Mouse (Mus musculus) ES-CJ7 (cell line): Measurements from ENCODE around the gene Rap1a.

Experiments used
- DNase-seq: peaks from one replicate; pipeline ENCODE4 v3.0.0; 2011; ENCODE audit warnings: low read depth, low spot score

The Rap1a gene

DNA sequence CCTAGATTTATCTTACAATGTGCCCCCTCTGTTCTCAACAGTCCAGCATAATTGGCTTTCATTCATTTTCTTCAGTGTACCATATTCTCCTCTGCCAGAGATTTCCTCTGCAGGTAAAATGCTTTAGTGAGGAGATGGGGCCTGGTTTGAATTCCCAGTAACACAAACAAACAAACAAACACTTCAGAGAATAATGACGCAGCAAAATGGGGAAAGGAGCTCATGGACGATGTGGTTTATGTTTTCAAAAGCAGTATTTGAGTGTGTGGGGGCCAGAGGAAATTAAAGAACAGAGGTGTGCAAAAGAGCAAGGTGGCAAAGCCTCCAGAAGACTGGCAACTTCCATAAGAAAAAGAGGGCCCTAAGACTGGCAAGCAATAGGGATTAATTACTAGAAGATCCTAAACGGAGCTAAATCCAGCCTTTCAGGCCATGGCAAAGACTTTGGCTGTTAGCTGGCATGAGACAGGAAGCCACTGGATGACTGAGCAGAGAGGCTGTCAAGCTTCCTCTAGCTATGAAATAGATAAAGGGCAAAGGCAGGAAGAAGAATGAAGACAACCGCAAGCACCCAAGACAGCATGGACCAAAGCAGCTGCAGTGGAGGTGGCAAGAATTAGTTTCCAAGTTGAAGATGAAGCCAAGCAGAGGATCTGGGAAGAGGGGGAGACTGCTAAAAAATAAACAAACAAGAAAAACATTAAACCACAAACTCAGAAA, 37.8 kb downstream of the Rap1a start:
- no peak for DNase-seq

DNA sequence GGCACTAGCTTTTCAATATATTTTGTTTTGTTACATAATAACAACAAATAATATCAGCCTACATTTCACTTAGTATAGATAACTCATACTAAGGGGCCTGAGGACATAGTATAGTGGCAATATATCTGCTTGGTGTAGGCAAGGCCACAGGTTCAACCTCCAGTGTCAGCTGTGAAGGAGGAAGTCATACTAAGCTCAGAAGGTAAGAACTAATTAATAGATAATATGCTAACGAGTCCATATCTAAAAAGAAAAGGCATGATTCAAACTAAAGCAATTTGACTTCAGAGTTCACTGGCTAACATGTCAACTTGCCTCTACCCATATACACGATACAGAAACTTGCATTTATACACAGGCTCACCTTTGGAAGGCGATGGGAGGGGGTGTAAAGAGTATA, 41.1 kb downstream of the Rap1a start:
- no peak for DNase-seq

DNA sequence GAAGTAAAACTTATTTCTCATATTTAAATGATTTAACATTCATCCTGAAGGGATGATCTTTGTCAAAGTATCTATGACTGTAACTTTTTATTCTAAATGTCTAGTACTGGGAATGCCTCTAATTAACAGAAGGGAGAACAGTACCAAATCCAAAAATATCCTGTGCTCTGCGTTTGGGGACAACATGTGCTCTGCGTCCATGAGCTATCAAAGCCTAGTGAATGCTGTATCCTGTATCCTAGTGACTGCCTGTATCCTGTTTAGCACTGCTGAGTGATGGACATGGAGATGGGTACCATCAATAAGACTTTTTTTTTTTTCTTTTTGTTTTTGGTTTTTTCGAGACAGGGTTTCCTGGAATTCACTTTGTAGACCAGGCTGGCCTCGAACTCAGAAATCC, 42.5 kb downstream of the Rap1a start:
- no peak for DNase-seq

DNA sequence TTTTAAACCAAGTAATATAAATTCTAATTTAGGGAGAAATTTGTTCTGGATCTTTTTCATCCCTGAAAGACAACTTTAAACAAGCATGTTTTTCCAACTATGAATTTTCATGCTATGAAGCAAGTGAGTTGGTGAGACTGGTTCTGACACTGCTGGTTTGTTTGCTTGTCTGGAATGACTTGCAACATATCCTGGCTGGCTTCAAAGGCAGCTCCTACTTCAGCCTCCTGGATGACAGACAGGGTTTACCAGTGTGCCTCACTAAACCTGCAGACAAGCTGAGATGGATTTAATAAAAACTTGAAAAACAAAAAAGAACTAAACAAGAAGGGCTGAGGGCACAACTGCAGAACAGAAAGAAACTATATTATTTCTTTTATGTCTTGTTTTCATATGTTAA, 43.0 kb downstream of the Rap1a start:
- DNase-seq, result no peak

DNA sequence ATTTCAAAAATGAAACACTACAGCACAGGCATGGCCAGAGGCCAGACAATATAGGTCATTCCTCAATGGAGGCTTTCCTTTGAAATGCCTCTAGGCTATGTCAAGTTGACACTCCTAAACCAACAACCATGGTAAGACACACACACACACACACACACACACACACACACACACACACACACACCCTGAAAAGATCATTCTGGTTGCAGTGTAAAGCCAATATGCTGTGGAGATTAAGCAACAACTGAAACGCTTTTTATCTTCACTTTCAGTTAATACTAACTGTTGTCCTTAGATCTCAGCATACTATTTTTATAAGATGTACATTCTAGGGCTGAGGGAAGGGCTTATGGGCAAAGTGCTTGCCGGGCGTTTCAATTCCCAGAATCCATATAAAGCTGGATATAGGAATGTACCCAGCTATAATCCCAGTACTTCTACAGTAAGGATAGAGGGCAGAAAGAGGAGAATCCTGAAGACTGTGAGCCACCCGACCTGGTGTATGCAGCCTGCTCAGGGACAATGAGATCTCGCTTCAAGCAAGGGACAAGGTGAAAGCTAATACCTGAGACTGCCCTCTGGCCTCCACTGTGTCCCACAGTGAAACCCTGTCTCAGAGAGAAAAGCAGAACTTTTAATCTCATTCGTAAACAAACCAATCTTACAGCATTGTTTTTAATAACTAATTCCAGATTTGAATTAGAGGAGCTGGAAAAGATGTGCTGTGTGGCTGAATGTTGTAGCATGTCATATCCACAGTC, 43.6 kb downstream of the Rap1a start:
- no peak for DNase-seq

DNA sequence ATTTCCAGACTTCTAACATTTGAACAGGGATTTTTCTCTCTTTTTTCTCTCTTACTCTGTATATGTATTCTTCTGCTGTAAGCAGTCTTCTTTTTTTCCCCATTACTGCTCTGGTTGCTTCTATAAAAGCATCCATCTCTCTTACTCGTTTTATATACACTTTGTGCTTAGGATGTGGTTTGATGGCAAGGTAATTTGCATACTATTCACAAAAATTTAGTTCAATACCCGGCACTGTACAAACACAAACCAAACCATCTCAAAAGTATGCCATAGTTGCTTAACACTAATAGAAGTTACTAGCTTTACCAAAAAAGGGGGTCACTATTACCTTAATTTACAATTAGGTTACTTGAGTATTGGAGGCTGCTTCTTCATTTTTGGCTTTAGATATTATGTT, 44.6 kb downstream of the Rap1a start:
- DNase-seq, result no peak

DNA sequence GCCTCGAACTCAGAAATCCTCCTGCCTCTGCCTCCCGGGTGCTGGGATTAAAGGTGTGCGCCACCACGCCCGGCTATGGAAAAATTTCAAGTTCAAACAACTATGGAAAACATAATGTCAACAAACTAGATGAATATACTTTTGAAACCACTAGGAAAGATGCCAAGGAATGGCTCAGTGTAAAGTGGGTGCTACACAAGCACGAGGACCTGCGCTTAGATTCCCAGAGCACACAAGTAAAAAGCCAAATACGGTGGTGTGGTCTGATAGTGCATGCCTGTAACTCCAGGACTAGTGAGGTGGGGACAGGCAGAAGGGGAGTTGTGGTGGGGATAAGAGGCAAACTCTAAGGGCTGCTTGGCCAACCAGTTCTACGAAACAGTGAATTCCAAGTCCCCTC, 46.0 kb downstream of the Rap1a start:
- no peak for DNase-seq

DNA sequence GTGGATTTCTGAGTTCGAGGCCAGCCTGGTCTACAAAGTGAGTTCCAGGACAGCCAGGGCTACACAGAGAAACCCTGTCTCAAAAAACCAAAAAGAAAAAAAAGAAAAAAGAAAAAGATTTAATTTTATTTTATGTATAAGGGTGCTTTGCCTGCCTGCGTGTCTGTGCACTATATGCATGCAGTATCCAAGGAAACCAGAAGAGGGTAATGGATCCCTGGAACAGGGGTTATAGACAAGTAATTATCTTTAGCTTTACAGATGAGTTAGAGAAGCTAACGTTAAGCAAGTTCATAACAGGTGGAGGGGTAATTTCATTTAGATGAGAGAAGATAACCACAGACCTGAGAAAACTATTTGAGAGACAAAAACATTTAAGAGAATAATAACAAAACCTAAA, 47.0 kb downstream of the Rap1a start:
- DNase-seq, result no peak

DNA sequence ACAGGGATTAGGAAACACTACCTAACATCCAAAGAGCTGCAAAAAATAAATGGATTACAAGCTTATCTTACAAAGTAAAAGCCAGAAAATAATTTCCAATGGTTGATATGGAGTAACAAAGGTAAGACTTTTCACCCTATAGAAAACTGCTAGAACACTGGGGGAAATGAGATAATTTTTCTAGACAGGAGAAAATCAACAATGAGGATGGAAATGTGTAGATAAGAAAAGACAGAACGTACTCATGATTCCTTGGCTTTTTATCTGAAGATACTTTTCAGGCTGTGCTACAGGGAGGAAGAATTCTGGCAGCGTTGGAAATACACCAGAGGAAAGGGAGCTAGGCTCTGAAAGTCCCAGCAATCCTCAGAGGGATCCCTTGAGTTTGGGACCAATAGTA, 50.3 kb downstream of the Rap1a start:
- no peak for DNase-seq

DNA sequence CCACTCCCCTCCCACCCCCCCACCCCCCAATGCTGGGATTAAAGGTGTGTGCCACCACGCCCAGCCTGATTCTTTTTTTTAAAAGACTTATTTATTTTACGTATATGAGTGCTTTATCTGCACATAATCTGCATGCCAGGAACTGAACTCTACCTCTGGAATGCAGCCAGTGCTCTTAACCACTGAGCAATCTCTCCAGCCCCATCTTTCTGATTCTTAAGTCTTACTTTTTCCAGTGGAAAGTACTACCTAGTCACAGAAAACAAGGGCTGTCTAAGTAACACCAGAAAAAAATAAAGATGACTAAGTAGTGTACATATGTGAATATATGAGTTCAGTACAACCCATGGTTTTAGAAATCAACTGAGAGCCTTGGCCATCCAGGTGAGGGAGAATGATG, 54.6 kb downstream of the Rap1a start:
- no peak for DNase-seq

DNA sequence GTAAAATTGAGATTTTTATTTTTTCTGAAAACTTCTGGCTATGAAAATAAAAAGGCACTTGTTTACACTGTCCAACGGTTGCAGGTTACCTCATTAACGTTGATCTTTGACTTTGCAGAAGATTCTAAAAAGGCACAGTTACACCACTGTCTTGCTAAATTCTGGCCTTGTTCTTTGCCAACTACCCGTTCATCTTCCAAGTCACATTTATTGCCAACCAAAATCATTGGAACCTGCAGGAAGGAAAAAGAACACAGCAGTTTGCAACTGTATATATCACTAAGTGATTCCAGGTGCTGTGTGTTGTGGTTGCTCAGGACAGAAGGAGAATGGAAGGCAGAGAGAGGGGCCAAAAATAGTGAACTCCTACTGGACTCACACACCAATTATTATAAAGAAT, 63.5 kb downstream of the Rap1a start:
- no peak for DNase-seq

DNA sequence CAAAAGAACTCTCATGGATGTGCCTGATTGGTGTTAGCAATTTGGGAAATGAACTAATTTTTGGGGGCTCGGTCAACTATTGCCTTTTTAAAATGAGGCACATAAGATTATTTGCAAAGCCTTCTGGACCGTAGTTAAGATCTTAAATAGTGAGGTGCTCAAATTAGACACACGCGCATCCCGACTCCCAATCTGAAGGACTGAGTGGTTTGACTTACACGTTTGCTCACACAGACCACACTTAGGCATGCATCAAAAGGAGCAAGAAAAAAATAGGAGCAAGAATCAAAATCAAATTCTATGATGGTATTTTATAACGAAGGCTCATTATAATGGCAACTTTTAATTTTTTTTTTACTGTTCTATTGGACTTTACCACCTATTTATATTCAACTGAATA, 64.1 kb downstream of the Rap1a start:
- no peak for DNase-seq

DNA sequence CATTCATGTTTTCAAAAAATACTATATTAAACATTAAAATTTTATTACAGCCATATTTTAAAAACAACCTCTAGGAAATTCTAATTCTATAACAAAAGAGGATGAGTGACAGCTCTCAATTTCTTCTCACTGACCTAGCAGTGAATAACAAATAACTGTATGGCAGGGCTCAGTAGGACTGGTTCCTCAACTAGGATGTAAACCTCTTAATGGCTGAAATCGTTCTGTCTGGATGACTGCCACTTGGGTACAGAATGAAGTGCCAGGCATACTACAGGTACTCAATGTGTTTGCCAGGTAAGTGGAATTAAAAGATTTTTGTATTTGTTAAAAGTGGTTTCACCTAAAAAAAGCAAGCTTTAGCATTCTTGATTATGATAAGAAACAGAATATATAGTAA, 65.0 kb downstream of the Rap1a start:
- DNase-seq, result no peak

DNA sequence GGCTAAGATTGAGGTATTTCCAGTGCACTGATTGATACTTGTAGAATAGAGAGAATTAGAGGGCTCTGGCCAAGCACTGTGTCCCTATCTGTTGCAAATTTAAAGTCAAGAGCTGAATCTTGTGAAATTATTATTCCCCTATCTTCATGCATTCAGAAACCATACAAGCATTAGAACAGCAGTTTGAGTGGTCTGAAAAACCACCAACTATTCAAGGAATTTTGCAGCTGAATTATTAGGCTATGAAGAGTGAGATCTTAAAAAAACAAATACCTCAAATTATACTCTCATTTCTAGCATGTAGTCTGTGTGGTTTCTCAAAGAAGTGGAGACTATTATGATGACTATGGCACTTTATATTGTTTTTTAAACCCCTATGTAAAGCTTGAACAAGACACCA, 65.9 kb downstream of the Rap1a start:
- no peak for DNase-seq

DNA sequence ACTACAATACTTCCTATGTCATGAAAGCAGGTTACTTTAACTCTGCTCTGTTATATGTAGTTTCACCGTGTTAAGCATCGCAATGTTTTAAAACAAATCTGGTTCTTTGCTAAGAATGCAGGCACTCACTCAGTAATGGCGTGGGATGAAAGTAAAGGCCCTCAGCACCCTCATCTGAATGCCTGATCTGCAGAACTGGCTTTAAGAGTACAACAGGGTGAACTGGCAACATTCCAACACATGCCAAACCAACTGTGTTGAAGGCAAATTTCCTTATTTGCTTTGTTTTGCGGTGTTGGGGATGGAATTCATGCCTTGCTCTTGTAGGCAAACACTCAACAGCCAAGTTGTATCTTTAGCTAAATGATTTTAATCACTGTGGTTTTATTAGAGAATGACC, 67.6 kb downstream of the Rap1a start:
- no peak for DNase-seq

DNA sequence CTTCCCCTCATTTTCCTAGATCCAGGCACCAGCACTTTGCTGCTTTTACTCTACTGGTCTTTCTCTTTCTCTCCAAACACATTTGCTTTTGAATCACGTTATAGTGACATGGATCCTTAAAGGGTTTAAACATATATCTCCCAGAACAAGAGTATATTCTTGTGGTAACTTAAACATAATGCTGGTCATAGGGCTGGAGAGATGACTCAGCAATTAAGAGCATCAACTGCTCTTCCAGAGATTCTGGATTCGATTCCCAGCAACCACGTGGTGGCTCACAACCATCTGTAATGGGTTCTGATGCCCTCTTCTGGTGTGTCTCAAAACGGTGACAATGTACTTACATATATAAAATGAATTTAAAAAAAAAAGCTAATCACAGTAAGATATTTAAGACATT, 68.8 kb downstream of the Rap1a start:
- no peak for DNase-seq

DNA sequence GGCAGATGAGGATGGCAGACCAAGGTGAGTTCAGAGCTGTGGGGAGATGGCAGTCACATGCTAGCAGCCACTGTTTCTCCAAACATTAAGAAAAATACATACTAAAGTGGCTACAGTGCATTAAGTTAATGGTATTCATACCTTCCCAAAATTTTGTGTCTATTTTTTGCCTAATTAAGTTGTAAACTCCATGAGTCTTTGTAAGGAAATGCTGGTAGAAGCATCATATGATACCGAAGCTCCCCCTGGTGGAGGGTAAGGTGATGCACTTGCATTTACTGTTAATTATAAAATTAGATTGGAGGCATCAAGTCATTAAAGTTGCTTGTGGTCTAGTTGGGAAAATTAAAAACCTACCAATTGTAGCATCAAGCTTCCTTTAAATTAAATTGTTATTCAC, 75.1 kb downstream of the Rap1a start:
- DNase-seq, result peak; percentile 36

DNA sequence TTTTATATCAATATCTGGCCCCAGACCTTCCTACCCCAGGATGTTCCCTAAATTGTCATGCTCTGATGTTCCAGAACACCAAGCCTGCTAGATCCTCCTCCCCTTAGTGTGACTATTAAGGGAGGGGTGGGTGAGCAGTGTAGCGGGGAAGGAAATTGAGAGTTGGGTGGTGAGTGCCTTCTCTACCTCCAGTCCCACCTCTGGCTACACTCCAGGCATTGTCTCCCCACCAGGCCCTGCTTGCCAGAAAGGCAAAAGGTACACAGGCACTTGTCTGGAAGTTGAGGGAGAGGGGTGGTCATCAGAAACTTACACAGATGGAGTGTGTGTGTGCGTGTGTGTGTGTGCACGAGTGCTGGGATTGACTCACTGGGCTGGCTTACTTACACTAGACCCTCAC, 78.6 kb downstream of the Rap1a start:
- DNase-seq, result no peak

DNA sequence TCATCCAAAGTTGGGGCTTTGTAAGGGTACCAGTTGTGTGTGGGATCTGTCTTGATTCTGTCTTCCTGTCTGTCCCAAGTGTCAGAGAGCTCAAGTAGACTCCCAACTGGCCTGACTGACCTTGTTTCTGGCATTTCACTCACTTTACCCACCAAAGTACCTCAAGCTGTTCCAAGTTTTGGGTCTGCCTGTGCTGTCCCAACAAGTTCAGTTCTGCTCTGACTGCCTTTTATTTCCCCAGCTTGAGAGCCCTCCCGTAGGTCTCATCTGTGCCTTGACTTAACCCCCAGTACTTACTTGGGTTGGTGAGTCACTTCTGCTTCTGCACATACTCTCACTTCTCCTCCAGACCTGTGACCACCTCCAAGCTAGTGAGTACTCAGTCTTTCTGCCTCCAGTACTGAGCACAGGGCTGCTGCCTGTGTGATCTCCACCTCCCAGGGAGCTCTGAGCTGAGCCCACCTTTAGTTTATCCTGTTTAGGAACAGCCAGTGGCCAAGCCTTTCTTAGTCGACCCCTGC, 79.4 kb downstream of the Rap1a start:
- DNase-seq, result no peak

DNA sequence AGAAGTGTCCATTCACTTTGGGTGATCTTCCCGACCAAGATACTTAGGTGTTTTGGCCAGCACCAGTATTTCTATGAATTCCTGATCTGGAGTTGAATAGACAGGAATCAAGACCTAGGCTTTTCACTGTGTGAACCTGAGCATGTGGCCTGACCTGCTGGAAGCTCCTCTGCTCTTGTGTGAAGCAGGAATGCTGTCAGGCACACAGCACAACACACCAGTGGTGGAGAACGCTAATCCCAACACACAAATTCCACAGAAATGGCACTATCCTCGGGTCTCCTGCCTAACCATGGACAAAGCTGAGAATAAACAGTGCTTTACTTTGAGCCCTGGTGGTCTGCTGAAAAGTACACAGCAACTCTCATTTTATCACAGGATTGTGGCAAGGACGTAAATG, 80.6 kb downstream of the Rap1a start:
- DNase-seq, result no peak

DNA sequence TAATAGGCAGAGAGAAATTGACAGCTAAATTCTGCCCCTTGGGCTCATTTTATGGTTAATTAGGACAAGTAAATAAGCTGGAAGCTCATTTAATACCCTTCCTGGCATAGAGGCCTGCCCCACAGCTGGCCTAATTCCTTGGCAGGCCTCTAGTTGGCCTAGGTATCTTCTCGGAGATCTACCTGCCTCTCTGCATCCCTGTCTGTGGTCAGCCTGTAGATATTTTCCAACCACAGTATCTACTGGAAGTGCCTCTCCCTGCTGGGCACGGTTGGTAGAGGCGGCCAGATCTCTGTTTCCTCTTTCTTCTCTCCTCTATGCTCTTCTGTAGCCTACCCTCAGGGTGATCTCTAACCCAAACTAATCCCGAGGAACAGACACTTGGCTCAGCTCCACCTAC, 81.2 kb downstream of the Rap1a start:
- DNase-seq, result no peak

DNA sequence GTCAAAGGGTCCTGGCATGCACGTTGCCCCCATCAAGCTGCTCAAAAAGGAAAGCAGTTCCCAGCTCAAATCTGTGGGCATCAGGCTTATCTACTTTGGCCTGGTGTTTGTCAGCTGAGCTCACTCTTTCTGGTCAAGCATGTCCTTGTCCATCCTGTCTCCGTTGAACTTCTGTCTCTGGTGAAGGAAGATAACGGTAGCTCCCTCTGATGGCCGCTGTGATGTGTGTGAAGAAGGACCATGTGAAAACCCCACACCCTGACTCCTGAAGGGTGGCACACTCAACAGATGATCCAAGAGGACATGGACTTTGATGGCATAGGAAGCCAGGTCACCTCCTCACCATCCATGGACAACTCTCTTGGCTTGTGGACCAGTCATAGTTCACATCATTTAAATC, 82.4 kb downstream of the Rap1a start:
- no peak for DNase-seq

DNA sequence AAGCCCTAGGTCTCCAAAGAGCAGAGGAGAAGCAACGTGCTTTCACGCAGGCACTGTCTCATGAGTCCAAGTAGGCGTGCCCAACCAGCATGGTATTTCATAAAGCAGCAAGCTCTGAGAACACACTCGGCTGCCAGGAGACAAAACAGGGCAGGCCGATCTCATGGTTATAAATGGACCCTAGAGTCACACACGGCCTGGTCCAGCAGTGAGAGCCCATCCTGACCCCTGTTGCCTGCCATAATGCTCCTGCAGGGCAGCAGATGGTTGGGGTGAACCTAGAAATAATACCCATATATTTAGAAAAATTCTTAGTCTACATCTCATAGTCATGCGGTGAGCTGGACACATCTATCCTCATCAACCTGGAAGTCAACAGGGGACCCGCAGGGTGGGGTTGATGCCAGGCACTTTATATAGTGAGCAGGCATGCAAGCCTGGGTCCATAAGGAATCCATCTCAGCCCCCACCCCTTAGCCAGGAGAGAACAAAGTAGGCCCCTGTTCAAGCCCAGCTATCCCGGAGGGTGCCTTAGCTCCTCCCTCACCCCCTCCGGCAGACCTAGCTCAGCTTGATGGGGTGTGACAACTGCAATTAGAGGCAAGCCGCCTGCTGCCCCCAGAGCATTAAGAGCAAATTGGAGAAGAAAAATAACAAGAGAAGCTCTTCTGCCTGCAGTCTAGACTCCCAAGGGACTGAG, 83.1 kb downstream of the Rap1a start:
- no peak for DNase-seq
